Mouse (Mus musculus) liver, embryonic 15.5 days (tissue): ENCODE results near the gene Stac2. TPM values are rescaled to one million over a fixed set of nuclear protein-coding genes. Genes with fewer than 3 reads are reported as not detected.

ENCODE experiments used
- ATAC-seq: fragments of 200-750 bp; cut with Nextera tagmentation; 2 replicates; pipeline ENCODE4 v1.8.0; 2017; ENCODE audit warnings: moderate number of reproducible peaks, mild to moderate bottlenecking, moderate library complexity; ENCODE audit not compliant: insufficient read depth
- H3K27ac ChIP-seq: fragments of 300-500 bp; sonication (generic); replicated peaks from 2 replicates; pipeline ENCODE4 v1.5.1; 2015; ENCODE audit warnings: mild to moderate bottlenecking, inconsistent platforms
- H3K27me3 ChIP-seq: fragments of 300-500 bp; sonication (generic); 2 replicates; pipeline ENCODE4 v1.6.1; 2015; ENCODE audit warnings: mild to moderate bottlenecking, inconsistent platforms
- H3K36me3 ChIP-seq: fragments of 300-500 bp; sonication (generic); replicated peaks from 2 replicates; pipeline ENCODE4 v1.6.1; 2015; ENCODE audit warnings: moderate library complexity, mild to moderate bottlenecking, inconsistent platforms
- H3K4me1 ChIP-seq: fragments of 300-500 bp; sonication (generic); replicated peaks from 2 replicates; pipeline ENCODE4 v1.6.1; 2015; ENCODE audit warnings: inconsistent platforms
- H3K4me2 ChIP-seq: fragments of 300-500 bp; sonication (generic); 2 replicates; pipeline ENCODE4 v1.6.1; 2015; ENCODE audit warnings: moderate library complexity, mild to moderate bottlenecking, inconsistent platforms
- H3K4me3 ChIP-seq: fragments of 300-500 bp; sonication (generic); replicated peaks from 2 replicates; pipeline ENCODE4 v1.5.1; 2015; ENCODE audit warnings: mild to moderate bottlenecking, inconsistent platforms
- H3K9ac ChIP-seq: fragments of 300-500 bp; sonication (generic); 2 replicates; pipeline ENCODE4 v1.6.1; 2015; ENCODE audit warnings: moderate library complexity, mild to moderate bottlenecking, inconsistent platforms
- H3K9me3 ChIP-seq: fragments of 300-500 bp; sonication (generic); replicated peaks from 2 replicates; pipeline ENCODE4 v1.6.1; 2016; ENCODE audit warnings: inconsistent platforms
- WGBS: fragments of 180-500 bp; shearing (Covaris S2); methylation state at CpG from one replicate; pipeline ENCODE4 v1.1.7; 2015; ENCODE audit warnings: mixed read lengths; ENCODE audit not compliant: insufficient replicate concordance; 5-methylcytosine and 5-hydroxymethylcytosine counted together
- microRNA-seq: library from miRNA; unstranded; fragments of <30 nt; microRNA quantifications from one replicate; pipeline ENCODE4, GENCODE M21; 2016
- polyA plus RNA-seq: library from polyadenylated mRNA; unstranded; fragments of >200 nt; fragmentation: Nextera tagmentation; extraction: Ambion mirVana; gene quantifications from 2 replicates; pipeline ENCODE4 v1.2.1, GENCODE M21; 2015

Gene Stac2
- polyA plus RNA-seq, 1 experiment from 2014 or later: 0.06 TPM

DNA sequence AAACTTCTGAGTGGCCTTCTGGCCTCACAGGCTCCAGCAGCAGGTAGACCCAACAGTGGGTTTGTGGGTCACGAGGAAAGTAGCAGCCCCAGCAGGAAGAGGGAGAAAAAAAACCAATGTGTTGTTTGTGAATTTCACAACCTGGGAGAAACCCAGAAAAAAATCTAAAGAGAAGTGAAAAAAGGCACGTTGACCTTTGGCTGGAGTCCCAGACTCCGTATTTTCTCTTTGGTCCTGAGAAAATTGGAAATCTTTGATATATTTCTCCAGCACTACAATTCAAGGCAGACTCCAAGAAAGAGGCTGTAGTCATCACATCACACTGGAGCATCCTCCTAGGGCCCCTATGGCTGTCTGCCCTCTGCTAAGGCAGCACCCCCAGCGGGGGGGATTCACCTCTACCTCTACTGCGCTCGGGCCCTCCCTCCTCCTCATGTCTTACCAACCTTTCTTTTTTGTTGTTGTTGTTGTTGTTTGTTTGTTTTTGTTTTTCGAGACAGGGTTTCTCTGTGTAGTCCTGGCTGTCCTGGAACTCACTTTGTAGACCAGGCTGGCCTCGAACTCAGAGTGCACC is 55.8 kb downstream of the Stac2 start:
- ATAC-seq: no peak
- no peaks in the 10 kb centered on the region for H3K36me3 ChIP-seq
- 62% methylated on average over 8 of the region's 8 CpGs for WGBS
- H3K27me3 ChIP-seq: peaks cover 58% of the 10 kb centered on the region
- 0 out of 2 replicates have a peak overlapping the region, but pooled peaks have one; percentile 20 for H3K27ac ChIP-seq
- H3K4me1 ChIP-seq: peaks cover 57% of the 10 kb centered on the region
- H3K4me2 ChIP-seq: no peak overlapping the region
- no peak overlapping the region for H3K9ac ChIP-seq
- no peaks in the 10 kb centered on the region for H3K9me3 ChIP-seq
- H3K4me3 ChIP-seq: no peak overlapping the region

DNA sequence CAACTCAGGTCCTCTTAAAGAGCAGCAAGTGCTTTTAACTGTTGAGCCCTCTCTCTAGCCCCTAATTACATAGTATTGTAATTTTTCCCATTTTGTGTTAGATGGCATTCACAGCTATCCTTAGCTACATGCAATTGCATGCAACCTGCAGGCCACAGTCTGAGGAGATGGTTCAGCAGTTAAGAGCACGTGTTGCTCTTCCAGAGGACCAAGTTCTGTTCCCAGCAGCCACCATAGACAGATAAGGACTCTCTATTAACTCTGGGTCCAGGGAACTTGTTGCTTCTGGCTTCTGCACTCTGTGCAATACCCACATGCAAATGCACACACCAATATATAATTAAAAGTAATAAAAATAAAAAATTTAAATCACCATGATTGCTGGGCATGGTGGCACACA is 56.6 kb downstream of the Stac2 start:
- Histone ChIP-seq H3K9ac (no peak overlapping the region), H3K9me3 (no peaks in the 10 kb centered on the region), H3K4me3 (no peak overlapping the region), H3K27me3 (peaks cover 55% of the 10 kb centered on the region), H3K4me2 (no peak overlapping the region), H3K36me3 (no peaks in the 10 kb centered on the region), H3K27ac (0 out of 2 replicates have a peak overlapping the region, but pooled peaks have one; percentile 20), H3K4me1 (peaks cover 53% of the 10 kb centered on the region)
- ATAC-seq: no peak
- 32% methylated on average over 1 of the region's 1 CpGs for WGBS

DNA sequence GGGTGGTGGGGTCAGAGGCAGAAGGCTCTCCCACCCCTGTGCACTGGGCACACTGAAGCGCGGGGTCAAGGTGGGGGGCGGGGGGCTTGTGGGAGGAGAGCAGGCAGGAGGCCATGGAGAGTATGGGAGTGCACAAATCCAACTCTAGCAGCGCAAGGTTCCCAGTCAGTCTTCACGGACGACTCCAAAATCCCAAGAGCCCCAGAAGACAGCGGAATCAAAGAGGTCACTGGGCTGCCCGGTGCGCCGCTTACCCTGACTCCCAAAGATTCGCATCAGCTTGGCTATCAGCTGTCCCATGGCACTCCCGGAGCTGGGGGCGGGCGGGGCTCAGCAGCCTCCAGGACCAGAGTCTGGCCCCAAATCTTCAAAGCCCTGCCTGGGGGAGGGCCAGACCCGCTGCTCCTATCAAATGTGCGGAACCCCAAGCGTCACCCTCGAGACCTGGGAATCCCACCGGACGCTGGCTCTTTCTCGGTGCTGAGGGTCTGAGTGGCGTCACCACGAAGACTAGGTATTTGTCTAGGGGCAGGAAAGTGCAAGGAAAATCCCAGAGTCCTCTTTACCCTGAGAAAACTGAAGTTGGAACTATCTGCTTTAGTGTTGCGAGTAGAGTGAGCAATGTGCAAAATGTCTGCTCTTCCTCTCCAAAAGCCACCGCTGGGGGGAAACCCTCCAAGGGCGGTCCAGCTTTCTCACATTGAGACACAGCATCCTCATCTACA is 57.5 kb downstream of the Stac2 start, which contains the start of gene Arl5c:
Arl5c (minus strand) TSS at position 618 of the 725 bp plus-strand sequence.
- peak within 1 kb of the TSS; percentile 48 for H3K4me3 ChIP-seq
- peak within 1 kb of the TSS; percentile 68 for H3K4me2 ChIP-seq
- H3K27me3 ChIP-seq: peaks cover 45% of the 10 kb centered on the region
- no peaks in the 10 kb centered on the region for H3K36me3 ChIP-seq
- H3K27ac ChIP-seq: 0 out of 2 replicates have a peak within 1 kb of the TSS, but pooled peaks have one; percentile 20
- 2% methylated on average over 26 of the region's 26 CpGs for WGBS
- H3K9ac ChIP-seq: peak within 1 kb of the TSS; percentile 18; the same call in 1 of the 2 replicates
- ATAC-seq: peak; percentile 16; the same call in 1 of the 2 replicates
- H3K9me3 ChIP-seq: no peaks in the 10 kb centered on the region
- peaks cover 52% of the 10 kb centered on the region for H3K4me1 ChIP-seq

GRCm38 (mm10) chr11:97994539-97995100 is 58.6 kb downstream of the Stac2 start:
- H3K9me3 ChIP-seq: no peaks in the 10 kb centered on the region
- H3K27me3 ChIP-seq: peaks cover 44% of the 10 kb centered on the region
- peak overlapping the region; percentile 48 for H3K4me3 ChIP-seq
- no peaks in the 10 kb centered on the region for H3K36me3 ChIP-seq
- ATAC-seq: peak; percentile 51
- H3K9ac ChIP-seq: peak overlapping the region; percentile 6; the same call in 1 of the 2 replicates
- peaks cover 52% of the 10 kb centered on the region for H3K4me1 ChIP-seq
- no peak overlapping the region for H3K27ac ChIP-seq
- WGBS: under 1% methylated on average over 13 of the region's 13 CpGs
- peak overlapping the region; percentile 68 for H3K4me2 ChIP-seq

DNA sequence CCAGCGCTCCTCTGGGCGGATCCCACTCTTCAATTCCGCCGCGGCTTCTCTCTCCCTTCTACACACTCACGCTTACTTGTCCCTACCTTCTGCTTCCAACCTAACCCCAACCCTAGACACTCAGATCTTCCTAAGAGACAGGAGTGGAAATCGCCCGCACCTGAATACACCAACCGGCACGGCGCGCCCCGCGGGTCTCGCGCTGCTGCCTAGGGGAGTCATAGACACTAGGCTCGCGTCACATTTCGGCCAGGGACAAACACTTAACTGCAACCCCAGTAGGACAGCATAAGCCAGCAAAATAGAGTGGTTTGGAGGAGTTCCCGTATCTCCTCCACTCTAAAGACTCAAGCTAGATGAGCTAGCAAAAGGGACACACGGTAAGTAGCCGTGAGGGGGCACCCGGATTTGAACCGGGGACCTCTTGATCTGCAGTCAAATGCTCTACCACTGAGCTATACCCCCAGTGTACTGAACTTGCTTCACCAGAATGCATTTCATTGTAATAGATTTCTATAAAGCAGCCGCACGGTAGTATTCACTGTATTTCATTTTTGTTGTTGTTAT is 64.6 kb downstream of the Stac2 start:
- WGBS: under 1% methylated on average over 26 of the region's 26 CpGs
- ATAC-seq: peak; percentile 80
- Histone ChIP-seq H3K4me1 (peaks cover 41% of the 10 kb centered on the region), H3K27ac (peak overlapping the region; percentile 87), H3K4me2 (peak overlapping the region; percentile 80), H3K4me3 (peak overlapping the region; percentile 70), H3K27me3 (peaks cover 54% of the 10 kb centered on the region), H3K9ac (peak overlapping the region; percentile 78), H3K9me3 (no peaks in the 10 kb centered on the region), H3K36me3 (no peaks in the 10 kb centered on the region)

- Histone ChIP-seq H3K9ac (peak overlapping the region; percentile 78), H3K4me1 (peaks cover 41% of the 10 kb centered on the region), H3K27ac (peak overlapping the region; percentile 87), H3K4me3 (peak overlapping the region; percentile 70), H3K4me2 (peak overlapping the region; percentile 80), H3K36me3 (no peaks in the 10 kb centered on the region), H3K9me3 (no peaks in the 10 kb centered on the region), H3K27me3 (peaks cover 54% of the 10 kb centered on the region)
- WGBS: under 1% methylated on average over 42 of the region's 42 CpGs
- peak; percentile 76 for ATAC-seq
Observed at GRCm38 (mm10) chr11:97987551-97988526, 65.4 kb downstream of the Stac2 start.

- H3K4me3 ChIP-seq: peak overlapping the region; percentile 70
- H3K36me3 ChIP-seq: no peaks in the 10 kb centered on the region
- peak overlapping the region; percentile 80 for H3K4me2 ChIP-seq
- H3K27ac ChIP-seq: no peak overlapping the region
- no peaks in the 10 kb centered on the region for H3K9me3 ChIP-seq
- H3K4me1 ChIP-seq: peaks cover 41% of the 10 kb centered on the region
- WGBS: 37% methylated on average over 14 of the region's 17 CpGs
- ATAC-seq: no peak
- no peak overlapping the region for H3K9ac ChIP-seq
- H3K27me3 ChIP-seq: peaks cover 49% of the 10 kb centered on the region
Observed at GRCm38 (mm10) chr11:97986738-97987465, 66.4 kb downstream of the Stac2 start.

Small RNAs within 50 kb of the gene (microRNA-seq; reads per million reads assigned to microRNA genes)
- not detected for gene Gm27597

Other genes with a start within 250 kb of the Stac2 start
- 0.30 and 0.39 TPM in 2 replicates for gene B230217C12Rik, start 212.7 kb downstream of the Stac2 start, polyA plus RNA-seq
- gene Fbxo47, start 169.3 kb downstream of the Stac2 start, polyA plus RNA-seq: 0.40 and 0.44 TPM in 2 replicates
- 0.74 and 0.75 TPM in 2 replicates for gene Plxdc1, start 67.0 kb downstream of the Stac2 start, polyA plus RNA-seq
- gene Arl5c, start 57.3 kb downstream of the Stac2 start, polyA plus RNA-seq: 7.4 and 8.3 TPM in 2 replicates
- gene Cacnb1, start 30.4 kb downstream of the Stac2 start, polyA plus RNA-seq: 1.1 and 1.6 TPM in 2 replicates
- 535 and 549 TPM in 2 replicates for gene Rpl19, start 26.8 kb downstream of the Stac2 start, polyA plus RNA-seq
- 6.5 and 6.9 TPM in 2 replicates for gene Fbxl20, start 96.9 kb upstream of the Stac2 start, polyA plus RNA-seq
- gene Med1, start 139.8 kb upstream of the Stac2 start, polyA plus RNA-seq: 21.1 and 21.3 TPM in 2 replicates
- gene Cdk12, start 149.6 kb upstream of the Stac2 start, polyA plus RNA-seq: 5.3 and 5.7 TPM in 2 replicates